Mouse (Mus musculus) CH12.LX (cell line): ENCODE results near the gene Gm26602. TPM values are rescaled to one million over a fixed set of nuclear protein-coding genes. Genes with fewer than 3 reads are reported as not detected.

Experiments used
- DNase-seq: peaks from one replicate; pipeline ENCODE4 v3.0.0-alpha.2; 2013; ENCODE audit errors: extremely low read depth
- H3K27ac ChIP-seq: 2 replicates; pipeline ENCODE4 v1.5.1; 2012; ENCODE audit warnings: low read depth, mild to moderate bottlenecking, control low read depth, moderate library complexity; ENCODE audit not compliant: insufficient read depth
- H3K27me3 ChIP-seq: replicated peaks from 2 replicates; pipeline ENCODE3; 2012; ENCODE audit warnings: inconsistent platforms
- H3K36me3 ChIP-seq, 2 experiments: replicated peaks in 1 of 2; 2 replicates each; pipeline versions ENCODE3 to v1.6.1; 2012; ENCODE audit warnings: inconsistent platforms in 1 of 2, low read length in 1 of 2, mild to moderate bottlenecking in 1 of 2, mixed read lengths in 1 of 2, moderate library complexity in 1 of 2; ENCODE audit not compliant: control insufficient read depth in 1 of 2, insufficient read depth in 1 of 2
- H3K4me1 ChIP-seq, 2 experiments: 2 replicates each; pipeline ENCODE4 v1.6.1; 2012; ENCODE audit warnings: inconsistent platforms in 1 of 2, moderate library complexity in 1 of 2; ENCODE audit not compliant: insufficient read depth in 2 of 2, control insufficient read depth in 1 of 2
- H3K4me2 ChIP-seq: 2 replicates; pipeline ENCODE4 v1.6.1; 2012; ENCODE audit warnings: low read depth, mild to moderate bottlenecking, control low read depth; ENCODE audit not compliant: poor library complexity, insufficient read depth, severe bottlenecking
- H3K4me3 ChIP-seq, 3 experiments: fragments of 150-350 bp in 1 of 3; sonication (generic) in 1 of 3; replicated peaks in 1 of 3; 2 replicates each; pipeline versions ENCODE3 to v1.5.1; 2011 to 2012; ENCODE audit warnings: low read depth in 2 of 3, low read length in 2 of 3, mild to moderate bottlenecking in 2 of 3, moderate library complexity in 2 of 3, control low read depth in 1 of 3, improper control_type of control experiment in 1 of 3, inconsistent platforms in 1 of 3, mixed read lengths in 1 of 3; ENCODE audit not compliant: poor library complexity in 1 of 3
- H3K79me2 ChIP-seq: replicated peaks from 2 replicates; pipeline ENCODE4 v1.6.1; 2012; ENCODE audit warnings: mild to moderate bottlenecking, moderate library complexity; ENCODE audit not compliant: control insufficient read depth, poor library complexity, insufficient read depth, severe bottlenecking; ENCODE audit errors: extremely low read depth
- H3K9ac ChIP-seq: 2 replicates; pipeline ENCODE4 v1.6.1; 2012; ENCODE audit warnings: low read depth, mild to moderate bottlenecking, control low read depth, moderate library complexity; ENCODE audit not compliant: insufficient read depth
- H3K9me3 ChIP-seq: replicated peaks from 2 replicates; pipeline ENCODE3; 2012; ENCODE audit warnings: low read length, inconsistent platforms, mixed read lengths
- CTCF ChIP-seq, 2 experiments: IDR thresholded peaks in 1 of 2; conservative IDR thresholded peaks in 1 of 2; 2 replicates each; pipeline ENCODE4 v1.5.1; 2011 to 2012; ENCODE audit warnings: low read depth in 2 of 2, low read length in 2 of 2, improper control_type of control experiment in 1 of 2, inconsistent platforms in 1 of 2, mild to moderate bottlenecking in 1 of 2, moderate library complexity in 1 of 2
- ELF1 ChIP-seq: IDR thresholded peaks from 2 replicates; pipeline ENCODE4 v1.6.1; 2014; ENCODE audit warnings: low read depth, mild to moderate bottlenecking, inconsistent platforms, low read length, improper control_type of control experiment
- HCFC1 ChIP-seq: IDR thresholded peaks from 2 replicates; pipeline ENCODE4 v1.6.1; 2012; ENCODE audit warnings: low read depth, mild to moderate bottlenecking, inconsistent platforms, low read length, improper control_type of control experiment
- JUN ChIP-seq: IDR thresholded peaks from 2 replicates; pipeline ENCODE4 v1.6.1; 2011; ENCODE audit warnings: low read depth, mild to moderate bottlenecking, low read length, improper control_type of control experiment, moderate library complexity; ENCODE audit not compliant: insufficient read depth
- MXI1 ChIP-seq: IDR thresholded peaks from 2 replicates; pipeline ENCODE4 v1.6.1; 2011; ENCODE audit warnings: mild to moderate bottlenecking, low read depth, low read length, improper control_type of control experiment
- NELFE ChIP-seq: IDR thresholded peaks from 2 replicates; pipeline ENCODE4 v1.6.1; 2011; ENCODE audit warnings: low read depth, low read length, improper control_type of control experiment
- NRF1 ChIP-seq: IDR thresholded peaks from 2 replicates; pipeline ENCODE4 v1.6.1; 2014; ENCODE audit warnings: low read depth, mild to moderate bottlenecking, inconsistent platforms, low read length, improper control_type of control experiment, moderate library complexity
- POLR2A ChIP-seq: IDR thresholded peaks from 2 replicates; pipeline ENCODE4 v1.6.1; 2011; ENCODE audit warnings: low read depth, mild to moderate bottlenecking, improper control_type of control experiment, low read length
- SIN3A ChIP-seq: IDR thresholded peaks from 2 replicates; pipeline ENCODE4 v1.6.1; 2012; ENCODE audit warnings: low read length, improper control_type of control experiment, inconsistent platforms
- TBP ChIP-seq: conservative IDR thresholded peaks from 2 replicates; pipeline ENCODE4 v1.6.1; 2011; ENCODE audit warnings: low read depth, low read length, improper control_type of control experiment
- TCF12 ChIP-seq: IDR thresholded peaks from 2 replicates; pipeline ENCODE4 v1.6.1; 2014; ENCODE audit warnings: low read depth, mild to moderate bottlenecking, inconsistent platforms, low read length, improper control_type of control experiment
- ZKSCAN1 ChIP-seq: IDR thresholded peaks from 2 replicates; pipeline ENCODE4 v1.6.1; 2012; ENCODE audit warnings: low read depth, inconsistent platforms, low read length, improper control_type of control experiment, borderline replicate concordance
- ZMIZ1 ChIP-seq: IDR thresholded peaks from 2 replicates; pipeline ENCODE4 v1.6.1; 2012; ENCODE audit warnings: low read depth, mild to moderate bottlenecking, inconsistent platforms, low read length, improper control_type of control experiment
- ZNF384 ChIP-seq: IDR thresholded peaks from 2 replicates; pipeline ENCODE4 v1.6.1; 2012; ENCODE audit warnings: low read depth, low read length, improper control_type of control experiment, inconsistent platforms
- dilution Hi-C: fragments of 300-500 bp; cut with MboI; formaldehyde crosslinking; loops from 2 replicates; pipeline ENCODE4 v1.14.3; 2020; ENCODE audit warnings: low sequenced_read_pairs; ENCODE audit not compliant: extremely low pct_unique_long_range_greater_than_20kb, extremely low pct_ligation_motif_present
- in situ Hi-C: fragments of 300-500 bp; cut with MboI; formaldehyde crosslinking; loops from 3 replicates; pipeline ENCODE4 v1.14.3; 2019; ENCODE audit warnings: low sequenced_read_pairs, low pct_ligation_motif_present, low pct_unique_long_range_greater_than_20kb, mixed read lengths
- polyA plus RNA-seq: library from polyadenylated mRNA; unstranded; fragments of >175 nt; gene quantifications from 2 replicates; pipeline ENCODE4 v1.2.1, GENCODE M21; 2012; ENCODE audit warnings: low read depth; ENCODE audit not compliant: insufficient read length
- total RNA-seq, 2 experiments: library from RNA; depleted of rRNA; stranded (reverse); fragments of 300-350 nt in 1 of 2; fragments of >200 nt in 1 of 2; gene quantifications; 2 replicates each; pipeline ENCODE4 v1.2.3; 2012 to 2014

Gene Gm26602
- total and polyA plus RNA-seq, 3 experiments: 8.1 TPM; not detected in 2

GRCm38 (mm10) chr10:79916081-79916480, 5.4 kb downstream of the Gm26602 start:
- Histone ChIP-seq H3K4me1 (peaks cover 10 to 30% of the 10 kb centered on the region in 2 experiments), H3K9ac (peak overlapping the region; percentile 94), H3K79me2 (no peaks in the 10 kb centered on the region; the same call in 1 of the 2 replicates), H3K4me3 (peak overlapping the region; percentile 83 to 93 (median 87)), H3K27me3 (no peaks in the 10 kb centered on the region), H3K4me2 (peak overlapping the region; percentile 55), H3K27ac (no peak overlapping the region), H3K9me3 (no peaks in the 10 kb centered on the region), H3K36me3 (peaks cover 4 to 30% of the 10 kb centered on the region in 2 experiments)
- in situ Hi-C loops: no loop called here
- no peak for DNase-seq
- no peak for TF ChIP-seq TCF12
- no peak for TF ChIP-seq ZNF384
- TF ChIP-seq MXI1: no peak
- no peak for TF ChIP-seq ELF1
- no peak for TF ChIP-seq SIN3A
- dilution Hi-C loops: no loop called here

- H3K4me1 ChIP-seq: peaks cover 10 to 30% of the 10 kb centered on the region in 2 experiments
- no peak for TF ChIP-seq CTCF (conservative IDR thresholded peaks at IDR 0.05 in 1 of 2, IDR thresholded peaks at IDR 0.05 in 1 of 2; ENCODE audit: low read depth in 2 of 2, low read length in 2 of 2)
- TF ChIP-seq SIN3A: no peak
- TF ChIP-seq ZMIZ1: peak; percentile 40; the same call in 1 of the 2 replicates
- TF ChIP-seq MXI1: peak; percentile 53
- no peak for TF ChIP-seq ZKSCAN1
- TF ChIP-seq NELFE: peak; percentile 92
- peak; percentile 88 for TF ChIP-seq TCF12
- peak; percentile 70 for TF ChIP-seq HCFC1
- TF ChIP-seq NRF1: 0 out of 2 replicates have a peak, but pooled peaks have one; percentile 9
- peak; percentile 95 for TF ChIP-seq POLR2A
- no peak for TF ChIP-seq JUN
- 0 out of 2 replicates have a peak, but pooled peaks have one; percentile 28 for TF ChIP-seq TBP
These were observed 6.3 kb downstream of the Gm26602 start, which contains the start of gene Kiss1r for GRCm38 (mm10) chr10:79916808-79917531. Kiss1r (plus strand) TSS chr10:79916971.

More at GRCm38 (mm10) chr10:79916808-79917531, 6.3 kb downstream of the Gm26602 start, which contains the start of gene Kiss1r:
- peaks cover 0 to 21% of the 10 kb centered on the region in 2 experiments for H3K36me3 ChIP-seq
- H3K4me2 ChIP-seq: peak within 1 kb of the TSS; percentile 55
- dilution Hi-C loops: no loop called here
- no peaks in the 10 kb centered on the region for H3K27me3 ChIP-seq
- peak; percentile 64 for DNase-seq
- peak within 1 kb of the TSS; percentile 83 to 93 (median 87) for H3K4me3 ChIP-seq
- no peak within 1 kb of the TSS for H3K27ac ChIP-seq
- peaks cover 4% of the 10 kb centered on the region for H3K9me3 ChIP-seq
- in situ Hi-C loops: no loop called here
- peak within 1 kb of the TSS; percentile 94 for H3K9ac ChIP-seq
- H3K79me2 ChIP-seq: no peaks in the 10 kb centered on the region; the same call in 1 of the 2 replicates
